Mouse (Mus musculus): ENCODE measurements around the gene Gxylt1. TPM values are rescaled to one million over a fixed set of nuclear protein-coding genes. Genes with fewer than 3 reads are reported as not detected.
A peak's percentile ranks its signal among the peaks of the same experiment; 100 is the strongest.

Gxylt1 gene
- polyA plus RNA-seq, 1 experiment from 2014 or later = 13.6 TPM

- Histone ChIP-seq H3K4me1 (peaks cover 28% of the 10 kb centered on the region), H3K36me3 (peaks cover 8% of the 10 kb centered on the region; the same call in 1 of the 2 replicates), H3K27ac (peak overlapping the region; percentile 94), H3K9me3 (no peaks in the 10 kb centered on the region), H3K27me3 (no peaks in the 10 kb centered on the region), H3K9ac (peak overlapping the region; percentile 81), H3K4me2 (peak overlapping the region; percentile 50), H3K4me3 (peak overlapping the region; percentile 77)
- WGBS = 44% methylated on average over 19 of the region's 19 CpGs
- ATAC-seq (ENCODE audit: insufficient number of reproducible peaks, low FRiP score, low TSS enrichment, low read depth) = no peak
Measured at GRCm38 (mm10) chr15:93273788-93274678, 946 bp downstream of the Gxylt1 start.

DNA sequence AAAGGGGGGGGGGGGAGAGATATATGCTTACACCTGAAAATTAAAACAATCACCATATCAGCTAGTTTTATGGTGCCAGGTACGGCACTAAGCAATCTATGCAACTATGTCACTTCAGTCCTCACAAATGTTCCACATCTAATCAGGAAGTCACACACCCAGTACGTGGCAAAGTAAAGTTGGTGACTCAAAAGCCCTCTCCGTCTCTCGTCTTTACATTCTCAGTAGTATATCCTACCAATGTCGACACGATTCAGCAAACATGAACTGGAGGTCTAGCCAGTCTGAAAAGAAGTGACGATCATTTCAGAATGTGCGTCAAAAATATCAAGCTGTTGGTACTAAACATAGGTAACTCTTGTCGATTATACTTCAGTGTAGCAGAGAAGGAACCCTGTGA lies 2.0 kb downstream of the Gxylt1 start:
- H3K4me3 ChIP-seq = no peak overlapping the region
- peaks cover 5% of the 10 kb centered on the region; the same call in 1 of the 2 replicates for H3K36me3 ChIP-seq
- peaks cover 28% of the 10 kb centered on the region for H3K4me1 ChIP-seq
- no peaks in the 10 kb centered on the region for H3K9me3 ChIP-seq
- WGBS = 84% methylated on average over 9 of the region's 9 CpGs
- H3K9ac ChIP-seq = no peak overlapping the region
- no peak for ATAC-seq (ENCODE audit: insufficient number of reproducible peaks, low FRiP score, low TSS enrichment, low read depth)
- H3K4me2 ChIP-seq = no peak overlapping the region
- no peaks in the 10 kb centered on the region for H3K27me3 ChIP-seq
- H3K27ac ChIP-seq = no peak overlapping the region

DNA sequence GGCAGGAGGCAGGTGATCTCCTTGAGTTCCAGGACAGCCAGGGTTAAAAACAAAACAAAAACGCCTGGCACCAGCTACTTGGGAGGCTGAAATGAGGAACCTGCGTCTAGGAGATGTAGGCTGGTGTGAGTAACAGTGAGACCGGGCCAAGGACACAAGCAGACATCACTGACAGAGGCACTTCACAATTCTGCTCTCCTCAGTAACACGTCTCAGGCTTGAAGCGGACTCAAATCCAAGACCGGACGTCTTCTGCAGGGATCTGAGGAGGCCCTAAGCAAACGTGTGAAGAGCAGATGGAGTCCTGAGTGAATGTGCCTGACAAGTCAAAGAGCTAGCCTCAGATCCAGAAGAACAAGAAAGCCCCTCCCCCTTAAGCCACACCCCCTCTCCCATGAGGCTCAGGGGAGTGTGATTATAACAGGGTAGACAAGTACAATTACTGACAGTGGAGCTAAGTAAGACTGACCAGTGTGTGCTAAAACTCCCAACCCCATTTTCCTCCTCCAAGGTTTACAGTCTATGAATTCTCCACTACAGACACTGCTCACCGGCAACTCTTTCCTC lies 4.6 kb downstream of the Gxylt1 start:
- WGBS = 76% methylated on average over 9 of the region's 9 CpGs
- Histone ChIP-seq H3K9ac (no peak overlapping the region), H3K4me3 (no peak overlapping the region), H3K27me3 (no peaks in the 10 kb centered on the region), H3K36me3 (peaks cover 5% of the 10 kb centered on the region; the same call in 1 of the 2 replicates), H3K27ac (no peak overlapping the region), H3K9me3 (no peaks in the 10 kb centered on the region), H3K4me2 (no peak overlapping the region), H3K4me1 (peaks cover 24% of the 10 kb centered on the region)
- no peak for ATAC-seq (ENCODE audit: insufficient number of reproducible peaks, low FRiP score, low TSS enrichment, low read depth)

- Histone ChIP-seq H3K4me1 (peaks cover 24% of the 10 kb centered on the region), H3K27ac (no peak overlapping the region), H3K9ac (no peak overlapping the region), H3K4me2 (no peak overlapping the region), H3K36me3 (peaks cover 5% of the 10 kb centered on the region; the same call in 1 of the 2 replicates), H3K4me3 (no peak overlapping the region), H3K27me3 (no peaks in the 10 kb centered on the region), H3K9me3 (no peaks in the 10 kb centered on the region)
- 89% methylated on average over 7 of the region's 7 CpGs for WGBS
- no peak for ATAC-seq (ENCODE audit: insufficient number of reproducible peaks, low FRiP score, low TSS enrichment, low read depth)
Measured at GRCm38 (mm10) chr15:93269572-93269971, 5.4 kb downstream of the Gxylt1 start.

DNA sequence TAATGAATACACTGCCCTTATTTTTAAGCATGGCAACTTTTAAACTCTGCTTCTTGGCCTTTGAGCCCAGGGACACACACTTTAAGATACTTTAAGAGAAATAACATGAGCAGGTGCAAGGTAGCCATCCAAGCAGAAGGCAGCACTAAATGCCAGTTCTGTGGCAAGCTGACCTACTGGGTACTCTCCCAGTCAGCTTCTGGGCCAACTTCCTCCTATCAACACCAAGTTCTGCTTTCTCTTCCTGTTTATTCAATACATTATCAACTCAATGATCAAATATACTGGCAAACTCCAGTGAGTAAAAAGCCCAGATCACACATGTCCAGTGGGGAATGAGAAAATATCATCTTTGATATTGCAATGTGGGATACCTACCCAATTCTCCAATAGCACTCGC lies 7.0 kb downstream of the Gxylt1 start:
- peaks cover 5% of the 10 kb centered on the region; the same call in 1 of the 2 replicates for H3K36me3 ChIP-seq
- peaks cover 14% of the 10 kb centered on the region for H3K4me1 ChIP-seq
- no peak overlapping the region for H3K4me2 ChIP-seq
- WGBS = 93% methylated on average over 1 of the region's 1 CpGs
- no peak for ATAC-seq (ENCODE audit: insufficient number of reproducible peaks, low FRiP score, low TSS enrichment, low read depth)
- H3K9me3 ChIP-seq = no peaks in the 10 kb centered on the region
- H3K4me3 ChIP-seq = no peak overlapping the region
- H3K27me3 ChIP-seq = no peaks in the 10 kb centered on the region
- no peak overlapping the region for H3K27ac ChIP-seq
- no peak overlapping the region for H3K9ac ChIP-seq

DNA sequence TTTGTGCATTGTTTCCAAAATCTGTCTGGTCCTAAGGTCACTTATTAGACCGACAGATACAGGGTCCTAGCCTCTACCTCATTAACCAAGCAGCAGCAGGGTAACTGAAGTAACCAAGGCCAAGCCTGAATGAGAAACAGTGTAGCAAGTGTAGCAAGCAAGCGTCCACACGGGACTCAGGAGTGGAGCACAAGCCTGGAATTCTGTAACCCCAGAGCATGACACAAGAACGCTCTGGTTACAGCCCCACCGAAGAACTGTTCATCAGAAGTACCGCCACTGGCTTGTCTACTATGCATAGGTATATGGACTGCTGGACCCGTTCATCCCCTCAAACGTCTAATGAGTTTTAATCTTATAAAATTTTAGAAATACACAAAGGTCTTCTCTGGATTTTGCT lies 7.5 kb downstream of the Gxylt1 start:
- ATAC-seq (ENCODE audit: insufficient number of reproducible peaks, low FRiP score, low TSS enrichment, low read depth) = no peak
- Histone ChIP-seq H3K9ac (no peak overlapping the region), H3K4me3 (no peak overlapping the region), H3K27me3 (no peaks in the 10 kb centered on the region), H3K36me3 (peaks cover 5% of the 10 kb centered on the region; the same call in 1 of the 2 replicates), H3K4me2 (no peak overlapping the region), H3K9me3 (no peaks in the 10 kb centered on the region), H3K27ac (no peak overlapping the region), H3K4me1 (peaks cover 11% of the 10 kb centered on the region)
- WGBS = 70% methylated on average over 8 of the region's 8 CpGs

GRCm38 (mm10) chr15:93266361-93266760 lies 8.6 kb downstream of the Gxylt1 start:
- ATAC-seq (ENCODE audit: insufficient number of reproducible peaks, low FRiP score, low TSS enrichment, low read depth) = no peak
- H3K4me3 ChIP-seq = no peak overlapping the region
- peaks cover 8% of the 10 kb centered on the region; the same call in 1 of the 2 replicates for H3K4me1 ChIP-seq
- 82% methylated on average over 16 of the region's 16 CpGs for WGBS
- no peak overlapping the region for H3K9ac ChIP-seq
- no peak overlapping the region for H3K4me2 ChIP-seq
- H3K27ac ChIP-seq = no peak overlapping the region
- peaks cover 7% of the 10 kb centered on the region; the same call in 1 of the 2 replicates for H3K36me3 ChIP-seq
- H3K9me3 ChIP-seq = no peaks in the 10 kb centered on the region
- H3K27me3 ChIP-seq = no peaks in the 10 kb centered on the region

DNA sequence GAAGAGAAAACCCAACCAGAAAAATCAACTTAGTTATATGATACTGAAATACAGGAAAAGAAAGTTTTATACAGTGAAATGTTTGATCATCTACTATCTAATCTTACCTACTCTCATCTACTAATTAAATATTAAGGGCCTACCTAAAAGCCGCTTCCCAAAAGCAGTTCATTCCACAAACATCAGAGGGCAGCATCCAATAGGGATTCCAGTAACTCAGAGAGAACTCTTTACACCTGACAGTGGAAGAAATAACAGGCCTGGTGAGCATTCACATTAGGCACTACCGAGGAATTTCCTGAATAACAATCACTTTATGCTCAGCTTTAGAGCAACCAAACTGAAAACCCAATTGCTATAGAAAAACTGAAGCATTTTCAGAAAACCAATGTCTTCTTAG lies 9.3 kb downstream of the Gxylt1 start:
- Histone ChIP-seq H3K4me2 (no peak overlapping the region), H3K27ac (no peak overlapping the region), H3K27me3 (no peaks in the 10 kb centered on the region), H3K9me3 (no peaks in the 10 kb centered on the region), H3K36me3 (peaks cover 12% of the 10 kb centered on the region; the same call in 1 of the 2 replicates), H3K4me1 (peaks cover 8% of the 10 kb centered on the region; the same call in 1 of the 2 replicates), H3K9ac (no peak overlapping the region), H3K4me3 (no peak overlapping the region)
- 35% methylated on average over 2 of the region's 2 CpGs for WGBS
- ATAC-seq (ENCODE audit: insufficient number of reproducible peaks, low FRiP score, low TSS enrichment, low read depth) = no peak

DNA sequence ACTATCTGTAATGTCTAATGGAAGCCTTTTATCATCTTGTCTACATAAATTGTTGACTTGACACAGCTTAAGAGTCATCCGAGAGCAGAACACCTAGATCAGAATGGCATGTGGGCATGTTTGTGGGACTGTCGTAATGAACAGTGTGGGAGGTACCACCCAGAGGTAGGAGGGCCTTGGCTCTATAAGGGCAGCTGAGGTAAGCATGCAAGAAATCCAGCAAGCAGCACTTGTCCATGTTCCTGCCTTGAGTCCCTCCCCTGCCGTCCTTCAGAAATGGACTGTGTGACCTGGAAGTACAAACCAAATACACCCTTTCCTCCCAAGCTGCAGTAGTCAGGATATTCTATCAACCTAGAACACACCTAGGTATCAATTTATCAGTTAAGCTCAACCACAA lies 9.7 kb downstream of the Gxylt1 start:
- H3K4me3 ChIP-seq = no peak overlapping the region
- no peak overlapping the region for H3K27ac ChIP-seq
- 70% methylated on average over 3 of the region's 3 CpGs for WGBS
- ATAC-seq (ENCODE audit: insufficient number of reproducible peaks, low FRiP score, low TSS enrichment, low read depth) = no peak
- H3K9ac ChIP-seq = no peak overlapping the region
- H3K4me2 ChIP-seq = no peak overlapping the region
- H3K36me3 ChIP-seq = peaks cover 12% of the 10 kb centered on the region; the same call in 1 of the 2 replicates
- H3K9me3 ChIP-seq = no peaks in the 10 kb centered on the region
- peaks cover 3% of the 10 kb centered on the region; the same call in 1 of the 2 replicates for H3K4me1 ChIP-seq
- no peaks in the 10 kb centered on the region for H3K27me3 ChIP-seq

DNA sequence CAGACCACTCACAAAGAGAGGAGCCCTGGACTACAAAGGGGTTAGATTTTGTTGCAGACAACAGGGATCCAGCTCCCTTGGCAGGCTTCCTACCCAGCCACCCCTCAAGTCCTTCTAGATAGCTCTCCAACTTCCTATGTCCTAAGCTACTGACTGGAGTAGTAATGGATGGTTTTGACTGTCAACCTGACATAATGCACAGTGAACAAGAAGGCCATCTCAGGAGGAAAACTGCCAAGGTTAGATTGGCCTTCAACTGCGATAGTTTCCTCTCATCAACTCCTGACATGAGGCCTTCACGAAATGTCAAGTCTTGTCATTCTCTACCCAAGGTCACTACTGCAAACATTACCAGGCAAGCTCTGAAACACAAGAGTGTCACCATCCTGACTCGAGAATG lies 10.8 kb downstream of the Gxylt1 start:
- Histone ChIP-seq H3K4me2 (no peak overlapping the region), H3K4me1 (peaks cover 3% of the 10 kb centered on the region; the same call in 1 of the 2 replicates), H3K9ac (no peak overlapping the region), H3K27me3 (no peaks in the 10 kb centered on the region), H3K9me3 (no peaks in the 10 kb centered on the region), H3K27ac (no peak overlapping the region), H3K36me3 (peaks cover 7% of the 10 kb centered on the region; the same call in 1 of the 2 replicates), H3K4me3 (no peak overlapping the region)
- 94% methylated on average over 3 of the region's 3 CpGs for WGBS
- ATAC-seq (ENCODE audit: insufficient number of reproducible peaks, low FRiP score, low TSS enrichment, low read depth) = no peak

DNA sequence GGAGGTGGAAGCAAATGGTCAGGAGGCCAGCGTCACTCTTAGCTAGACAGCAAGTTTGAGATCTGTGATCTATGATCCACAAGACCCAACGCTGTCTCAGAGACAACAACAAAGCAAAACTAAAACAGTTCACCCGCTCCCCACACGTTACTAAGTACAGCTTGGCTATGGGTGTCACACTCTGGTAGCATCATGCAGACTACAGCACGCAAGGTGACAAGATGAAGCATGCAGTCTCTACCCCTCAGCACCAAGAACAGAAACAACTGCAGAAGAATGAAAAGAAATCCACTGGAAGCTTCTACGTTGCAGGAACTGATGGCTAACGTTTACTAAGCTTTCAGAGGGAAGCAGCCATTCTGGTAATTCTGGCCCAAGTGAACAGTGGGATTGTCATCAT lies 11.4 kb downstream of the Gxylt1 start:
- Histone ChIP-seq H3K36me3 (peaks cover 11% of the 10 kb centered on the region), H3K27me3 (no peaks in the 10 kb centered on the region), H3K9ac (no peak overlapping the region), H3K4me2 (no peak overlapping the region), H3K27ac (no peak overlapping the region), H3K4me3 (no peak overlapping the region), H3K4me1 (peaks cover 3% of the 10 kb centered on the region; the same call in 1 of the 2 replicates), H3K9me3 (no peaks in the 10 kb centered on the region)
- 89% methylated on average over 7 of the region's 7 CpGs for WGBS
- no peak for ATAC-seq (ENCODE audit: insufficient number of reproducible peaks, low FRiP score, low TSS enrichment, low read depth)

DNA sequence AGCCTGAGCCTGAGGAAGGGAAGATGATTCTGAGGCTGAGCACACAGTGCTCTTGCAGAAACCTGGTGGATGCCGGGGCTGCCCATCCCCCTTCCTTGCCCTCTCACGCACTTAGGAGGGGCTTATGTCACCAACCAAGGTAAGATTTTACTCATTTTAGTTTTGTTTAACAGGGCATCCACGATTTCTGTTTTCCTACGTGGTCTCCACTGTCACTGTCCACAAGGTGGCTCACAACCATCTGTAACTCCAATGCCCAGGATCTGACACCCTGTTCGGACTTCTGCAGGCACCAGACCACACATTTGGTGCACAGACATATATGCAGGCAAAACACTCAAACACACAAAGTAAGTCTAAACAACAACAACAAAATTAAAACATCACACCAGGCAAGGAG lies 12.2 kb downstream of the Gxylt1 start:
- no peaks in the 10 kb centered on the region for H3K9me3 ChIP-seq
- H3K4me3 ChIP-seq = no peak overlapping the region
- no peak overlapping the region for H3K9ac ChIP-seq
- H3K27ac ChIP-seq = no peak overlapping the region
- ATAC-seq (ENCODE audit: insufficient number of reproducible peaks, low FRiP score, low TSS enrichment, low read depth) = no peak
- peaks cover 3% of the 10 kb centered on the region; the same call in 1 of the 2 replicates for H3K4me1 ChIP-seq
- no peak overlapping the region for H3K4me2 ChIP-seq
- WGBS = 58% methylated on average over 5 of the region's 5 CpGs
- H3K27me3 ChIP-seq = no peaks in the 10 kb centered on the region
- peaks cover 19% of the 10 kb centered on the region for H3K36me3 ChIP-seq

Data from limb, embryonic 15.5 days (tissue).